Mouse (Mus musculus) kidney, embryonic 15.5 days (tissue): ENCODE results near the gene 5730596B20Rik. TPM values are rescaled to one million over a fixed set of nuclear protein-coding genes. Genes with fewer than 3 reads are reported as not detected.

Experiments
- ATAC-seq: fragments of 200-750 bp; cut with Nextera tagmentation; replicated peaks from 2 replicates; pipeline ENCODE4 v1.8.0; 2017; ENCODE audit warnings: moderate TSS enrichment; ENCODE audit not compliant: low FRiP score
- H3K27ac ChIP-seq: fragments of 300-500 bp; sonication (generic); 2 replicates; pipeline ENCODE4 v1.5.1; 2015; ENCODE audit warnings: mild to moderate bottlenecking, inconsistent platforms
- H3K27me3 ChIP-seq: fragments of 300-500 bp; sonication (generic); 2 replicates; pipeline ENCODE4 v1.6.1; 2015; ENCODE audit warnings: inconsistent platforms
- H3K36me3 ChIP-seq: fragments of 300-500 bp; sonication (generic); 2 replicates; pipeline ENCODE4 v1.6.1; 2015; ENCODE audit warnings: inconsistent platforms
- H3K4me1 ChIP-seq: fragments of 300-500 bp; sonication (generic); 2 replicates; pipeline ENCODE4 v1.6.1; 2015; ENCODE audit warnings: inconsistent platforms
- H3K4me2 ChIP-seq: fragments of 300-500 bp; sonication (generic); 2 replicates; pipeline ENCODE4 v1.6.1; 2015; ENCODE audit warnings: moderate library complexity, mild to moderate bottlenecking, inconsistent platforms
- H3K4me3 ChIP-seq: fragments of 300-500 bp; sonication (generic); replicated peaks from 2 replicates; pipeline ENCODE4 v1.5.1; 2015; ENCODE audit warnings: mild to moderate bottlenecking, inconsistent platforms
- H3K9ac ChIP-seq: fragments of 300-500 bp; sonication (generic); 2 replicates; pipeline ENCODE4 v1.6.1; 2015; ENCODE audit warnings: mild to moderate bottlenecking, inconsistent platforms
- H3K9me3 ChIP-seq: fragments of 300-500 bp; sonication (generic); replicated peaks from 2 replicates; pipeline ENCODE4 v1.6.1; 2016; ENCODE audit warnings: inconsistent platforms
- WGBS: fragments of 180-500 bp; shearing (Covaris S2); methylation state at CpG from one replicate; pipeline ENCODE4 v1.1.7; 2015; ENCODE audit warnings: mixed read lengths; 5-methylcytosine and 5-hydroxymethylcytosine counted together
- polyA plus RNA-seq: library from polyadenylated mRNA; unstranded; fragments of >200 nt; fragmentation: Nextera tagmentation; extraction: Ambion mirVana; gene quantifications from 2 replicates; pipeline ENCODE4 v1.2.1, GENCODE M21; 2015

The 5730596B20Rik gene
- polyA plus RNA-seq, 1 experiment from 2014 or later: 2.4 TPM

- Histone ChIP-seq H3K9ac (peak overlapping the region; percentile 45), H3K4me2 (peak overlapping the region; percentile 45), H3K36me3 (0 out of 2 replicates have a peak, but pooled peaks cover 4% of the 10 kb centered on the region), H3K4me1 (peaks cover 85% of the 10 kb centered on the region), H3K4me3 (no peak overlapping the region), H3K27ac (peak overlapping the region; percentile 97), H3K9me3 (no peaks in the 10 kb centered on the region), H3K27me3 (no peaks in the 10 kb centered on the region)
- WGBS: 30% methylated on average over 5 of the region's 5 CpGs
- no peak for ATAC-seq
These were observed 6.4 kb upstream of the 5730596B20Rik start for GRCm38 (mm10) chr6:52170898-52171223.

GRCm38 (mm10) chr6:52171331-52171730 lies 6.0 kb upstream of the 5730596B20Rik start:
- Histone ChIP-seq H3K4me3 (no peak overlapping the region), H3K36me3 (0 out of 2 replicates have a peak, but pooled peaks cover 4% of the 10 kb centered on the region), H3K27ac (peak overlapping the region; percentile 97), H3K9ac (0 out of 2 replicates have a peak overlapping the region, but pooled peaks have one; percentile 45), H3K4me2 (peak overlapping the region; percentile 70; the same call in 1 of the 2 replicates), H3K9me3 (no peaks in the 10 kb centered on the region), H3K4me1 (peaks cover 83% of the 10 kb centered on the region), H3K27me3 (no peaks in the 10 kb centered on the region)
- ATAC-seq: no peak
- WGBS: 12% methylated on average over 4 of the region's 4 CpGs

GRCm38 (mm10) chr6:52171938-52172337 lies 5.4 kb upstream of the 5730596B20Rik start:
- no peaks in the 10 kb centered on the region for H3K9me3 ChIP-seq
- H3K27ac ChIP-seq: peak overlapping the region; percentile 97
- H3K27me3 ChIP-seq: no peaks in the 10 kb centered on the region
- H3K4me1 ChIP-seq: peaks cover 83% of the 10 kb centered on the region
- peak; percentile 0; the same call in 1 of the 2 replicates for ATAC-seq
- H3K36me3 ChIP-seq: 0 out of 2 replicates have a peak, but pooled peaks cover 4% of the 10 kb centered on the region
- 13% methylated on average over 7 of the region's 7 CpGs for WGBS
- H3K4me2 ChIP-seq: peak overlapping the region; percentile 70
- H3K4me3 ChIP-seq: peak overlapping the region; percentile 37
- peak overlapping the region; percentile 48 for H3K9ac ChIP-seq

GRCm38 (mm10) chr6:52172501-52172900 lies 4.8 kb upstream of the 5730596B20Rik start:
- WGBS: under 1% methylated on average over 35 of the region's 35 CpGs
- Histone ChIP-seq H3K27ac (peak overlapping the region; percentile 97), H3K4me3 (peak overlapping the region; percentile 37), H3K9ac (peak overlapping the region; percentile 48), H3K36me3 (0 out of 2 replicates have a peak, but pooled peaks cover 4% of the 10 kb centered on the region), H3K9me3 (no peaks in the 10 kb centered on the region), H3K4me1 (peaks cover 83% of the 10 kb centered on the region), H3K27me3 (no peaks in the 10 kb centered on the region), H3K4me2 (peak overlapping the region; percentile 70)
- ATAC-seq: peak; percentile 50

GRCm38 (mm10) chr6:52173648-52174047 lies 3.6 kb upstream of the 5730596B20Rik start:
- H3K4me1 ChIP-seq: peaks cover 83% of the 10 kb centered on the region

GRCm38 (mm10) chr6:52174968-52175751 lies 2.1 kb upstream of the 5730596B20Rik start:
- ATAC-seq: peak; percentile 59
- peaks cover 87% of the 10 kb centered on the region for H3K4me1 ChIP-seq
- peak overlapping the region; percentile 98 for H3K27ac ChIP-seq
- H3K36me3 ChIP-seq: no peaks in the 10 kb centered on the region
- peak overlapping the region; percentile 62 for H3K4me3 ChIP-seq
- 2% methylated on average over 41 of the region's 41 CpGs for WGBS
- no peaks in the 10 kb centered on the region for H3K9me3 ChIP-seq
- peak overlapping the region; percentile 78 for H3K9ac ChIP-seq
- no peaks in the 10 kb centered on the region for H3K27me3 ChIP-seq
- H3K4me2 ChIP-seq: peak overlapping the region; percentile 67

More at GRCm38 (mm10) chr6:52173648-52174047, 3.6 kb upstream of the 5730596B20Rik start:
- 4% methylated on average over 4 of the region's 4 CpGs for WGBS
- 0 out of 2 replicates have a peak, but pooled peaks cover 4% of the 10 kb centered on the region for H3K36me3 ChIP-seq
- H3K27me3 ChIP-seq: no peaks in the 10 kb centered on the region
- ATAC-seq: no peak
- no peak overlapping the region for H3K9ac ChIP-seq
- peak overlapping the region; percentile 70 for H3K4me2 ChIP-seq
- H3K9me3 ChIP-seq: no peaks in the 10 kb centered on the region
- peak overlapping the region; percentile 37 for H3K4me3 ChIP-seq
- H3K27ac ChIP-seq: peak overlapping the region; percentile 97

- Histone ChIP-seq H3K36me3 (no peaks in the 10 kb centered on the region), H3K27me3 (no peaks in the 10 kb centered on the region), H3K9me3 (no peaks in the 10 kb centered on the region), H3K27ac (peak overlapping the region; percentile 98), H3K4me1 (peaks cover 87% of the 10 kb centered on the region), H3K4me3 (peak overlapping the region; percentile 62), H3K4me2 (peak overlapping the region; percentile 67), H3K9ac (peak overlapping the region; percentile 78)
- WGBS: 0% methylated on average over 18 of the region's 35 CpGs
- ATAC-seq: peak; percentile 29
These were observed 1.4 kb upstream of the 5730596B20Rik start for GRCm38 (mm10) chr6:52175864-52176263.

- Histone ChIP-seq H3K4me2 (peak overlapping the region; percentile 67), H3K9ac (peak overlapping the region; percentile 78), H3K4me3 (peak overlapping the region; percentile 62), H3K4me1 (peaks cover 87% of the 10 kb centered on the region), H3K27ac (peak overlapping the region; percentile 98), H3K9me3 (no peaks in the 10 kb centered on the region), H3K36me3 (no peaks in the 10 kb centered on the region), H3K27me3 (no peaks in the 10 kb centered on the region)
- WGBS: 2% methylated on average over 6 of the region's 6 CpGs
- ATAC-seq: no peak
These were observed 907 bp upstream of the 5730596B20Rik start for GRCm38 (mm10) chr6:52176391-52176790.

GRCm38 (mm10) chr6:52177806-52178205 lies 508 bp downstream of the 5730596B20Rik start:
- ATAC-seq: no peak
- H3K27ac ChIP-seq: peak overlapping the region; percentile 98
- peaks cover 87% of the 10 kb centered on the region for H3K4me1 ChIP-seq

GRCm38 (mm10) chr6:52178918-52179665 lies 1.8 kb downstream of the 5730596B20Rik start:
- WGBS: 13% methylated on average over 4 of the region's 4 CpGs
- Histone ChIP-seq H3K27me3 (no peaks in the 10 kb centered on the region), H3K4me1 (peaks cover 89% of the 10 kb centered on the region)

More at GRCm38 (mm10) chr6:52177806-52178205, 508 bp downstream of the 5730596B20Rik start:
- Histone ChIP-seq H3K4me3 (peak overlapping the region; percentile 62), H3K36me3 (0 out of 2 replicates have a peak, but pooled peaks cover 7% of the 10 kb centered on the region), H3K9ac (peak overlapping the region; percentile 78), H3K27me3 (no peaks in the 10 kb centered on the region), H3K4me2 (peak overlapping the region; percentile 67), H3K9me3 (no peaks in the 10 kb centered on the region)
- 9% methylated on average over 9 of the region's 9 CpGs for WGBS

GRCm38 (mm10) chr6:52179690-52180089 lies 2.4 kb downstream of the 5730596B20Rik start:
- peak overlapping the region; percentile 62 for H3K4me3 ChIP-seq
- H3K27ac ChIP-seq: peak overlapping the region; percentile 98
- no peaks in the 10 kb centered on the region for H3K27me3 ChIP-seq
- H3K9me3 ChIP-seq: no peaks in the 10 kb centered on the region
- H3K36me3 ChIP-seq: 0 out of 2 replicates have a peak, but pooled peaks cover 7% of the 10 kb centered on the region
- peak overlapping the region; percentile 56 for H3K9ac ChIP-seq
- H3K4me2 ChIP-seq: peak overlapping the region; percentile 67
- no peak for ATAC-seq
- H3K4me1 ChIP-seq: peaks cover 91% of the 10 kb centered on the region
- WGBS: 11% methylated on average over 10 of the region's 10 CpGs

More at GRCm38 (mm10) chr6:52178918-52179665, 1.8 kb downstream of the 5730596B20Rik start:
- H3K9me3 ChIP-seq: no peaks in the 10 kb centered on the region
- peak overlapping the region; percentile 67 for H3K4me2 ChIP-seq
- peak overlapping the region; percentile 98 for H3K27ac ChIP-seq
- 0 out of 2 replicates have a peak, but pooled peaks cover 7% of the 10 kb centered on the region for H3K36me3 ChIP-seq
- H3K9ac ChIP-seq: peak overlapping the region; percentile 56
- peak overlapping the region; percentile 62 for H3K4me3 ChIP-seq
- no peak for ATAC-seq
